Mouse (Mus musculus) hindbrain, embryonic 16.5 days (tissue): ENCODE measurements around the gene Tnfrsf1a. TPM values are rescaled to one million over a fixed set of nuclear protein-coding genes. Genes with fewer than 3 reads are reported as not detected.

Experiments used
- ATAC-seq: fragments of 200-750 bp; cut with Nextera tagmentation; 2 replicates; pipeline ENCODE4 v1.8.0; 2017; ENCODE audit warnings: moderate TSS enrichment, moderate library complexity
- H3K27ac ChIP-seq: fragments of 300-500 bp; sonication (generic); 2 replicates; pipeline ENCODE4 v1.5.1; 2014; ENCODE audit warnings: low read depth, mild to moderate bottlenecking, control low read depth, low read length, moderate library complexity
- H3K27me3 ChIP-seq: fragments of 300-500 bp; sonication (generic); replicated peaks from 2 replicates; pipeline ENCODE4 v1.6.1; 2014; ENCODE audit warnings: low read length; ENCODE audit not compliant: control insufficient read depth, insufficient read depth
- H3K36me3 ChIP-seq: fragments of 300-500 bp; sonication (generic); 2 replicates; pipeline ENCODE4 v1.6.1; 2014; ENCODE audit warnings: mild to moderate bottlenecking, low read length, moderate library complexity, mixed read lengths; ENCODE audit not compliant: control insufficient read depth, insufficient read depth
- H3K4me1 ChIP-seq: fragments of 300-500 bp; sonication (generic); 2 replicates; pipeline ENCODE4 v1.6.1; 2014; ENCODE audit warnings: low read depth, low read length; ENCODE audit not compliant: control insufficient read depth, insufficient read depth
- H3K4me2 ChIP-seq: fragments of 300-500 bp; sonication (generic); 2 replicates; pipeline ENCODE4 v1.6.1; 2014; ENCODE audit warnings: mild to moderate bottlenecking, low read length, control low read depth, moderate library complexity
- H3K4me3 ChIP-seq: fragments of 300-500 bp; sonication (generic); 2 replicates; pipeline ENCODE4 v1.5.1; 2014; ENCODE audit warnings: mild to moderate bottlenecking, low read length, control low read depth, moderate library complexity
- H3K9ac ChIP-seq: fragments of 300-500 bp; sonication (generic); 2 replicates; pipeline ENCODE4 v1.6.1; 2014; ENCODE audit warnings: low read depth, mild to moderate bottlenecking, control low read depth, low read length, moderate library complexity
- H3K9me3 ChIP-seq: fragments of 300-500 bp; sonication (generic); 2 replicates; pipeline ENCODE4 v1.6.1; 2014; ENCODE audit warnings: mild to moderate bottlenecking, low read length, moderate library complexity; ENCODE audit not compliant: control insufficient read depth
- WGBS: fragments of 180-500 bp; shearing (Covaris S2); extraction: QIAGEN DNeasy Blood & Tissue Kit; methylation state at CpG from one replicate; pipeline ENCODE4 v1.1.7; 2014; 5-methylcytosine and 5-hydroxymethylcytosine counted together
- polyA plus RNA-seq: library from polyadenylated mRNA; unstranded; fragments of >200 nt; fragmentation: Nextera tagmentation; extraction: Ambion mirVana; gene quantifications from 2 replicates; pipeline ENCODE4 v1.2.1, GENCODE M21; 2015

The Tnfrsf1a gene
- polyA plus RNA-seq, 1 experiment from 2014 or later = 15.1 TPM

DNA sequence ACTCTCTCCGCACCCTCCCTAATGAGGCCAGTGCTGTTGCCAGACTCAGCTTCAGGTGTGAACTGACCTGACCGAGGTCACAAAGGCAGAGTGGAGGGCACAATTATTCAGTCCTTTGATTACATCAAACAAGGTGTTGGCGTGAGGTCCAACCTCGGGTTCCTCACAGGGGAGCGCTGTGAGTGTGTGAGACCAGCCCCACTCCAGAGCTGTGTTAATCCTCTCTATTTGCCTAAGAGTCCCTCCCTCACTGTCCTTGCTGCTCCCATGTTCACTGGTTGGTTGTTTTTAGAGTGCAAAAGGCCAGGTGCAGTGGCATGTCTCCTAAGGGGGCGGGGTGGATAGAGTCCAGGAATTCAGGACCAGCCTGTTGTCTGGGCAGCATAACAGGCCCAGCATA lies 36.9 kb downstream of the Tnfrsf1a start:
- Histone ChIP-seq H3K27ac (no peak overlapping the region), H3K4me1 (no peaks in the 10 kb centered on the region)
- 82% methylated on average over 6 of the region's 6 CpGs for WGBS

GRCm38 (mm10) chr6:125389853-125390252 lies 40.7 kb downstream of the Tnfrsf1a start:
- Histone ChIP-seq H3K27ac (no peak overlapping the region), H3K27me3 (no peaks in the 10 kb centered on the region), H3K4me1 (no peaks in the 10 kb centered on the region), H3K36me3 (no peaks in the 10 kb centered on the region), H3K4me2 (no peak overlapping the region), H3K9ac (no peak overlapping the region), H3K4me3 (no peak overlapping the region), H3K9me3 (no peaks in the 10 kb centered on the region)
- 79% methylated on average over 5 of the region's 5 CpGs for WGBS
- ATAC-seq = no peak

More for the DNA sequence above, 36.9 kb downstream of the Tnfrsf1a start:
- ATAC-seq = no peak
- H3K9ac ChIP-seq = no peak overlapping the region
- no peaks in the 10 kb centered on the region for H3K36me3 ChIP-seq
- H3K4me2 ChIP-seq = no peak overlapping the region
- H3K27me3 ChIP-seq = peaks cover 5% of the 10 kb centered on the region; the same call in 1 of the 2 replicates
- no peak overlapping the region for H3K4me3 ChIP-seq
- H3K9me3 ChIP-seq = no peaks in the 10 kb centered on the region

- Histone ChIP-seq H3K27me3 (no peaks in the 10 kb centered on the region), H3K4me3 (no peak overlapping the region), H3K4me2 (no peak overlapping the region), H3K36me3 (no peaks in the 10 kb centered on the region), H3K4me1 (no peaks in the 10 kb centered on the region), H3K27ac (no peak overlapping the region), H3K9me3 (peaks cover 3% of the 10 kb centered on the region), H3K9ac (no peak overlapping the region)
- no peak for ATAC-seq
- WGBS = 56% methylated on average over 14 of the region's 14 CpGs
Observed at GRCm38 (mm10) chr6:125405461-125406382, 56.6 kb downstream of the Tnfrsf1a start.

DNA sequence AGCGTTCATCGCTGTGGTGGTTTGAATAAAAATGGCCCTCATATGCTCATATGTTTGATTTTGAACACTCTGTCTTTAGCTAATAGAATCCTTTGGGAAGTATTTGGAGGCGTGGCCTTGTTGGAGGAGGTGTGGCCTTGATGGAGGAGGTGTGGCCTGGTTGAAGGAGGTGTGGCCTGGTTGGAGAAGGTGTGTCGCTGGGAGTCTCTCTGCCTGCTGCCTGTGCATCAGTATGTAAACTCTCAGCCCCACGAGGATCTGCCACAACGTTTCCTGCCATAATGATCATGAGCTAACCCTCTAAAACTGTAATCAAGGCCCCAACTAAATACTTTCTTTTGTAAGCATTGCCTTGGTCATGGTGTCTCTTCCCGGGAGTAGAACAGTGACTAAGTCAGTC lies 58.1 kb downstream of the Tnfrsf1a start:
- no peaks in the 10 kb centered on the region for H3K27me3 ChIP-seq
- WGBS = 84% methylated on average over 7 of the region's 7 CpGs
- ATAC-seq = no peak

GRCm38 (mm10) chr6:125407657-125408056 lies 58.5 kb downstream of the Tnfrsf1a start:
- peaks cover 3% of the 10 kb centered on the region for H3K9me3 ChIP-seq
- no peak overlapping the region for H3K4me2 ChIP-seq
- H3K27me3 ChIP-seq = no peaks in the 10 kb centered on the region
- H3K9ac ChIP-seq = no peak overlapping the region
- H3K4me1 ChIP-seq = no peaks in the 10 kb centered on the region
- no peak for ATAC-seq
- 95% methylated on average over 10 of the region's 10 CpGs for WGBS
- no peaks in the 10 kb centered on the region for H3K36me3 ChIP-seq
- no peak overlapping the region for H3K4me3 ChIP-seq
- no peak overlapping the region for H3K27ac ChIP-seq

More for the DNA sequence above, 58.1 kb downstream of the Tnfrsf1a start:
- no peak overlapping the region for H3K27ac ChIP-seq
- H3K9me3 ChIP-seq = peaks cover 3% of the 10 kb centered on the region
- no peaks in the 10 kb centered on the region for H3K4me1 ChIP-seq
- H3K4me3 ChIP-seq = no peak overlapping the region
- no peaks in the 10 kb centered on the region for H3K36me3 ChIP-seq
- no peak overlapping the region for H3K4me2 ChIP-seq
- H3K9ac ChIP-seq = no peak overlapping the region

GRCm38 (mm10) chr6:125410551-125410950 lies 61.4 kb downstream of the Tnfrsf1a start:
- ATAC-seq = no peak
- Histone ChIP-seq H3K36me3 (no peaks in the 10 kb centered on the region), H3K9ac (no peak overlapping the region), H3K4me1 (no peaks in the 10 kb centered on the region), H3K27me3 (no peaks in the 10 kb centered on the region), H3K27ac (no peak overlapping the region), H3K4me3 (no peak overlapping the region), H3K4me2 (no peak overlapping the region), H3K9me3 (peaks cover 3% of the 10 kb centered on the region)
- 72% methylated on average over 11 of the region's 11 CpGs for WGBS

DNA sequence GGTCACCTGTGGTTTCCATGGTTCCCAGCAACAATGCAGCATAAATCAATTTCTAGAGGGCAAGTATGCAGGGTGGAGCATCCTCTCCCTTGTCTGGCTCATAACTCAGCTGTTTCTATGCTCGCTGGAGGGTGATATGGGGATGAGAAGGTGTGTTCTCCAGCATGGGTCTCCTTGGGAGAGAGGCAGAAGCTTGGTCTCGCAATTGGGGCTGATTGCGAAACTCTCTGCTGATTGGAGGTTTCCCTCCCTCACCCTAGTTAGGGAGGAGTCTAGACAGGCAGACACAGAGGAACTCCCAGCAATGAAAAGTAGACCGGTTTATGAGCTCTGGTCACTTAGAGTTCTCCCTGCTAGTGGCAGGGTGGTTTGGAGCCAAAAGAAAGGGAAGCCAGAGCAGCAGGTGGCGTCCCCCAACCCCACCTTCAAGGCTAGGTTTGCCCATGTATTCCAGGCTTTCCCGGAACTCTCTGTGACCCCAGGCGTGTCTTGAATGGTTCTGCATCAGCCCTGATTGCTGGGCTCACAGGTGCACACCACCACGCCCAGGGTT lies 61.9 kb downstream of the Tnfrsf1a start:
- peaks cover 3% of the 10 kb centered on the region for H3K9me3 ChIP-seq
- no peak overlapping the region for H3K4me2 ChIP-seq
- no peaks in the 10 kb centered on the region for H3K4me1 ChIP-seq
- no peak for ATAC-seq
- H3K27me3 ChIP-seq = no peaks in the 10 kb centered on the region
- H3K9ac ChIP-seq = no peak overlapping the region
- H3K4me3 ChIP-seq = no peak overlapping the region
- WGBS = 63% methylated on average over 8 of the region's 8 CpGs
- H3K36me3 ChIP-seq = no peaks in the 10 kb centered on the region
- H3K27ac ChIP-seq = no peak overlapping the region

DNA sequence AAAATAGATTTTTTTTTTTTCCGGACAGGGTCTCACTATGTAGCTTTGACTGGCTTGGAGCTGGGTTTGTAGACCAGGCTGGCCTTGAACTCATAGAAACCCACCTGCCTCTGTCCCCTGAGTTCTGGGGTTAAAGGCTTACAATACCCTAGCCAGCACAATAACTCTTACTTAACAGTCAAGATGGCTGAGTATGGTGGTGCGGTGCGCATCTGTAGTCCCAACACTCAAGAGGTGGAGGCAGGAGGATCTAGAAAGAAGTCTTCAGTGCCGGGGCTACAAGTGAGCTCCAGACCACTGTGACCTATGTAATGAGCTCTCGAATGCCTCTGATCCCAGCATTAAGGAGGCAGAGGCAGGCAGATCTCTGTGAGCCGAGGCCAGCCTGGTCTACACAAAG lies 62.5 kb downstream of the Tnfrsf1a start:
- peaks cover 3% of the 10 kb centered on the region for H3K9me3 ChIP-seq
- 97% methylated on average over 6 of the region's 6 CpGs for WGBS
- no peak for ATAC-seq

More for the DNA sequence above, 62.5 kb downstream of the Tnfrsf1a start:
- H3K9ac ChIP-seq = no peak overlapping the region
- H3K27ac ChIP-seq = no peak overlapping the region
- H3K4me1 ChIP-seq = no peaks in the 10 kb centered on the region
- no peak overlapping the region for H3K4me2 ChIP-seq
- no peaks in the 10 kb centered on the region for H3K36me3 ChIP-seq
- H3K27me3 ChIP-seq = no peaks in the 10 kb centered on the region
- no peak overlapping the region for H3K4me3 ChIP-seq
